Mouse (Mus musculus) spleen, adult 2 months (tissue): ENCODE measurements around the gene Timm44.

Experiments
- CTCF ChIP-seq: fragments of 200-500 bp; IDR thresholded peaks from 2 replicates; pipeline ENCODE4 v1.5.1; 2011; ENCODE audit warnings: mild to moderate bottlenecking, inconsistent platforms; ENCODE audit not compliant: insufficient read depth, insufficient read length, insufficient replicate concordance; ENCODE audit errors: extremely low read depth
- POLR2A ChIP-seq: fragments of 200-500 bp; IDR thresholded peaks from 2 replicates; pipeline ENCODE4 v1.6.1; 2011; ENCODE audit warnings: low read depth, low read length, inconsistent platforms

DNA sequence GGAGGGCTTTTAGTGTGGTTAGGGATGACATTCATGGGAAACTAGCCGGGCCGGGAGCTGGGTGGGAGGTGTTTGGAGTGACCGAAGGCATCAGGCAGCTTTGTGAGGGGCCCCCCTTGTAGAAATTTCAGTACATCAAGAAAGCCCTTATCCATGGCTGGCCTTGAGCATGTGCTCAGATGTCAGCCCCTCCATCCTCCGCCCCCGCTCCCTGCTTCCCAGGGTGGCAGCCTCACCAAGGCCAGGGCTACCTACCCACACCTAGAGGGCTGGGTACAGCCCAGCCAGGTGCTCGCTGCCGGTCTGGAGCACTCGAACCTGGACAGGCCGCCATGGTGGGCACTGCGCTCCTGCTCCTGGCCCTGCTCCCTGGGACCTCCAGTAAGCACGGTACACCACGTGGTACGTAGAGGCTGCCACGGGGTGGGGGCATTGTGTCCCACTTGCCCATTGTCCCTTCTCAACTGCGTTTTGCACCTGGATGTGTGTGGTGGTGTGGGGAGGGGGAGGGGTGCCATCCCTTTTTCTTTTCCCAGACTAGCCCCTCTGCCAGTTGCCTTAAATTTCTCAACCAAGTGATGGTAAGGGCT is 27.7 kb downstream of the Timm44 start, which contains the start of gene Tgfbr3l:
- no peak for TF ChIP-seq POLR2A
- no peak for TF ChIP-seq CTCF
